Mouse (Mus musculus) MEL-GATA-1-ER (cell line): ENCODE measurements around the gene Kcnj9.

Source experiments
- DNase-seq: peaks from one replicate; pipeline ENCODE4 v3.0.0-alpha.2; 2012; ENCODE audit warnings: low read depth; ENCODE audit errors: extremely low read depth

The Kcnj9 gene

GRCm38 (mm10) chr1:172293449-172293848 lies 35.7 kb downstream of the Kcnj9 start:
- DNase-seq: no peak

GRCm38 (mm10) chr1:172292880-172293279 lies 36.2 kb downstream of the Kcnj9 start:
- DNase-seq: no peak

DNA sequence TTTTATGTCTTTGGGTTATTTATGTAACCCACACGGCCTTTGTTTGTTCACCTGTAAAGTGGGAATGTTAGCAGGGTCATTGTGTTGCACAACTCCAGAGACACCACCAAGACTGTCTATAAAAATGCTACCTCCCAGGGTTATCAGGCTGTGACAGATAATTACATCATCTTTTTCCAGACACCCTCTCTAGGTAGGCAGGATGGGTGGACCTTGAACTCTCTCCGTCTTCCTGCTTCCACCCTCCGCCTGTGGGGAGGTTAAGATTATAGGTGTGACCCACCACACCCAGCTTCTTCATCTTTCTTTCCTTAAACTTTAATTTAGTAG lies 39.5 kb downstream of the Kcnj9 start:
- DNase-seq: no peak

DNA sequence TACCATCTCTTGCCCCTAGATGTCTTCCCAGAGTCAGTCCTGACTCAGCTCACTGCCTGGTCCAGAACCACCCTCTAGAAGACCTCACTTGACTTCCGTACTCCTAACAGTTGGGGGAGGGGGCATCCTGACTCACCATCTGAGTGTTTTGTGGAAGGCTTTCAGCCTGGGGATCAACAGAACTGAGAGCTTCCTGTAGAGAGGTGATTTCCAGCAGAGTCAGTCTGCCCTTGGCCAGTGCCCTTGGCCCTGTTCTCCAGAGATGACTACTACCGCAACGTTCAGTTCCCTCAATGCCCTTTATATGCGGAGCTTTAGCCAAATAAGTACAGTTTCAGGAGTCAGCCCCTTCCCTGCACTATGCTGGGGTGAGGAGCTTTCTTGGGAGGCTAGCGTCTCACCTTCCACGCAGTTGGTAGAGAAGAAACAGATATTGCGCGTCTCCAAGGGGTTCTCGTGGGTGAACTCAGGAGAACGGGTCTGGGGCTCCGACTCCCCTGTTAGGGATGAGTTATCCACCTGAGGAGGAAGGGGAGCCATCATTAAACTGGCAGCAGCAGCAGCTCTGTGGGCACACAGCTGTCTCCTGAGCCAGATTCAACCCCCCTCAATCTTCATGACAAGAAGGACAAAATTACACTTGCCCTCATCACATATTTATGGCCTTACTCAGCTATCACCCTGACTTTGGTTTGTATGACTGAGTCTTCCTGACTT lies 40.1 kb downstream of the Kcnj9 start:
- no peak for DNase-seq

DNA sequence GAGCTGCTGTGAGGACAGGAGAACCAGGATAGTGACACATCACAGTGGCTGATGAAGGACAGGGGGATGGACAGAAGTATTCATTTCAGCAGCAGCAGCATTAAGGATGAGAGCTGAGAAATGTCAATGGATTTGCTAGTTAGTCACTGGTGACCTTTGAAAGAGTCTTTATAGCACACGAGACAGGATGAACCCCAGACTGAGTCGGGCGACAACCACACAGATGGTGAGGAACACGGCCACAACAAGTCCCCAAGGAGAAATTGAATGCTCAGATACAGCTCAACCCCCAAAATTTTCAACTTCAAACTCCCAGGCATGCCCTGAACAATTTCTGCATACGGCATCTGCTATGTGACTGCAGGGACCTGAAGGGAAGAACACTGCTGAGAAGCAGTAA lies 42.4 kb downstream of the Kcnj9 start:
- DNase-seq: no peak

- no peak for DNase-seq
These were observed 44.9 kb downstream of the Kcnj9 start for GRCm38 (mm10) chr1:172284221-172284620.

- no peak for DNase-seq
These were observed 46.0 kb downstream of the Kcnj9 start for GRCm38 (mm10) chr1:172283073-172283472.

GRCm38 (mm10) chr1:172281522-172282254 lies 47.4 kb downstream of the Kcnj9 start:
- DNase-seq: no peak

- DNase-seq: no peak
These were observed 49.2 kb downstream of the Kcnj9 start for GRCm38 (mm10) chr1:172279768-172280509.

GRCm38 (mm10) chr1:172278328-172278727 lies 50.8 kb downstream of the Kcnj9 start:
- DNase-seq: no peak

DNA sequence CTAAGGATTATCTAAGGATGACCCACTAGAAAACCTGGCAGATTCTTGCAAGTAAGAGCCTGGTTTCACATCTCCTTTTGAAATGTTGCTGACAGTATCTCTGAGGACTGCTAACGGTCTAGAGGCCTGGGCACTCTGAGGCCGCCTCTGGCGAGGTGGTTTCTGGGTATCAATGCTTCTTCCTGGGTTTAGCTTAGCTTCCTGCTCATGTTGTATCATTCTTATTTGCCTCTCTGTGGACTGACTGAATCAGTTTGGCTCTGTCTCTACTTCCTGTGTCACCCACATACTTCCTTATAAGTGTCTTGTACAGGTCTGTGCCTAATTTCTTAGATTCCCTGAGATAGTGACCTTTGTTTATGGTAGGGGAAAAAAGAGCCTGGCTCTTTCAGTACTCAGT lies 51.9 kb downstream of the Kcnj9 start:
- peak; percentile 56 for DNase-seq

- DNase-seq: no peak
These were observed 54.6 kb downstream of the Kcnj9 start for GRCm38 (mm10) chr1:172274547-172274946.

GRCm38 (mm10) chr1:172274116-172274515 lies 55.0 kb downstream of the Kcnj9 start:
- DNase-seq: no peak

DNA sequence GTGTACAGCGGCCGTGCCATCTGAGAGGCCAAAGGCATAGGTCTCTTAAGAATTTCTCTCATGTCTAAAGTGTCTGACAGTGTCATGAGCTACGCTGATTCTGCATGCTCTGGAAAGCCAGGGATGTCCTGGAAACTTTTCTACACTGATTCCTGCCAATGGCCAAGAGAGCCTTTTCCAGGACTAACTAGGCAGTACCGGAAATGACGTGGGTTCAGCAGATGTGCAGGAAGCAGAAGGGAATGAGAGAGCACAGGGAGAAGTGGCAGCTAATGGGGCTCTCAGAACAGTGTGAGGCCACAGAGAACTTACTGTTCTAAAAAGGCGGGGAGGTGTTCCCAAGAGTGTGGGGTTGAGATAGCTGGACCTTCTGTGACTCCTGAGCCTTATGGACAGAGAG lies 55.7 kb downstream of the Kcnj9 start:
- no peak for DNase-seq

DNA sequence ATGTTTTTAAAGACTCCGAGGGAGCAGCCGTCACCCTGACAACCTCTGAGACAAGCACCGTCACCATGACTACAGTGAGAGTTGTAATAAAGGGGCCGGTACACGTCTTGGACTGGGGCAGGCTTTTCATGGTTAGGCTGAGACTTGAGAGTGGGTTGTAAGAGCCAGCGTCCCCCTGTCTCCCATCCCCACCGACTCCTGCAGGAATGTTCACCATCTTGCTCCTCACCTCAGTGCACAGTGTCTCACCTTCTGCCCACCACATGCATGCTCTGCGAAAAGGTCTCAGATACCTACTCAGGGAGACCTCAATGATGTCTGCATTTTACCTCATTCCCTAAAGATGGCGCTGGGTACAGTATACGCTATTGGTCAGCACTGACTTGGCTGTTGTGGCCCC lies 57.4 kb downstream of the Kcnj9 start:
- no peak for DNase-seq

DNA sequence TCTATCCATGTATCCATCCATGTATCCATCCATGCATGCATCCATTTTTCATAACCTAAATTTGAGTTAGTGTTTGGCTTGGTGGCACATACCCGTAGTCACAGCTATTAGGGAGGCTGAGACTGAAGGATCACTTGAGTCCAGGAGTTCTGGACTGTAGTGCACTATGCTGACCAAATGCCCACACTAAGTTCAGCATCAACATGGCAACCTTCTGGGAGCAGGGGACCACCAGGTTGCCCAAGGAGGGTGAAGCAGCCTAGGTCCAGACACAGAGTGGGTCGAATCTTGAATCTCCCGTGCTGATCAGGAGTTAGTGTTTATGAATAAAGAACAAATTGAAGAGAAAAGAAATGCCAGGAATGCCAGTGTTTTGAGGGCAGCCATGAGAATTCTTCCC lies 57.9 kb downstream of the Kcnj9 start:
- no peak for DNase-seq
